Mouse (Mus musculus): ENCODE data around the gene Gm45717. TPM values are rescaled to one million over a fixed set of nuclear protein-coding genes. Genes with fewer than 3 reads are reported as not detected.
A peak's percentile ranks its signal among the peaks of the same experiment; 100 is the strongest.

The Gm45717 gene
- polyA plus RNA-seq, 1 experiment from 2014 or later, result not detected

DNA sequence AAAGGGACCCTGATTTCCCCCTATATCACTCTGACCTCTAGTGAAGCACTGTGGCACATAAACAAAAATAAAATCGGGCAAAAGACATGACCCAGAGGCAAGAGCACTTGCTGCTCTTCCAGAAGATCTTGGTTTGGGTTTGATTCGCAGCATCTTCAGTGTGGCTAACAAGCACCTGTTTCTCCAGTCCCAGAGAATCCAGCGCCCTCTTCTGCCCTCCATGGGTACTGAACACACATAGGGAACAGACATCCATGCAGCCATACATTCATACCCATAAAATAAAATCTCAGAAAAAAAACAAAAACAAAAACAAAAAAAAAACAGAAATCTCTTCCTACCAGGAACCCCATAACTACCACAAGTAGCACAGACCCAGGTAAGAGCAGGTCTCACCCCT lies 17.3 kb downstream of the Gm45717 start:
- no peak overlapping the region for H3K9ac ChIP-seq
- H3K27me3 ChIP-seq, result 0 out of 2 replicates have a peak, but pooled peaks cover 11% of the 10 kb centered on the region
- WGBS, result 32% methylated on average over 3 of the region's 3 CpGs
- no peak overlapping the region for H3K27ac ChIP-seq (replicated peaks)
- H3K4me2 ChIP-seq, result no peak overlapping the region
- H3K36me3 ChIP-seq, result no peaks in the 10 kb centered on the region
- H3K9me3 ChIP-seq, result no peaks in the 10 kb centered on the region
- no peak for ATAC-seq (ENCODE audit: low read depth)
- H3K4me1 ChIP-seq (replicated peaks), result peaks cover 30% of the 10 kb centered on the region
- H3K4me3 ChIP-seq, result no peak overlapping the region

DNA sequence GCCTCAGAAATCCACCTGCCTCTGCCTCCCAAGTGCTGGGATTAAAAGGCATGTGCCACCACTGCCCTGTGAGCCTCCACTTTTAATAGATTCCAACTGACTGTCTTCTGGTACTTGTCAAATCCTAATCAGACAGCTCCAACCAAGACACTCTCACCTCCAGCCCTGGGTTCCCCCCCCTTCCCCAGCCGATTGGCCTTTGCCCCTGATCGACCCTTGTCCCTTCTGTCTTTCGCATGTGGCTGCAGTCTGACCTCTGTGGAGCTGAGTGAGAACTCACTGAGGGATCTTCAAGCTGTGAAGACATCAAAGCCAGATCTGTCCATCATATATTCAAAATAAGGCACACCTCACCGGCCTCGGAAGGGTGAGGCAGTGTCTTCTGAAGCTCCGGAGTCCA lies 28.6 kb downstream of the Gm45717 start:
- no peak for ATAC-seq (ENCODE audit: low read depth)
- Histone ChIP-seq H3K4me3 (no peak overlapping the region), H3K9me3 (no peaks in the 10 kb centered on the region), H3K27me3 (peaks cover 40% of the 10 kb centered on the region), H3K4me1 (replicated peaks) (peaks cover 14% of the 10 kb centered on the region), H3K36me3 (no peaks in the 10 kb centered on the region), H3K27ac (replicated peaks) (no peak overlapping the region), H3K4me2 (no peak overlapping the region), H3K9ac (no peak overlapping the region)
- 90% methylated on average over 6 of the region's 6 CpGs for WGBS

DNA sequence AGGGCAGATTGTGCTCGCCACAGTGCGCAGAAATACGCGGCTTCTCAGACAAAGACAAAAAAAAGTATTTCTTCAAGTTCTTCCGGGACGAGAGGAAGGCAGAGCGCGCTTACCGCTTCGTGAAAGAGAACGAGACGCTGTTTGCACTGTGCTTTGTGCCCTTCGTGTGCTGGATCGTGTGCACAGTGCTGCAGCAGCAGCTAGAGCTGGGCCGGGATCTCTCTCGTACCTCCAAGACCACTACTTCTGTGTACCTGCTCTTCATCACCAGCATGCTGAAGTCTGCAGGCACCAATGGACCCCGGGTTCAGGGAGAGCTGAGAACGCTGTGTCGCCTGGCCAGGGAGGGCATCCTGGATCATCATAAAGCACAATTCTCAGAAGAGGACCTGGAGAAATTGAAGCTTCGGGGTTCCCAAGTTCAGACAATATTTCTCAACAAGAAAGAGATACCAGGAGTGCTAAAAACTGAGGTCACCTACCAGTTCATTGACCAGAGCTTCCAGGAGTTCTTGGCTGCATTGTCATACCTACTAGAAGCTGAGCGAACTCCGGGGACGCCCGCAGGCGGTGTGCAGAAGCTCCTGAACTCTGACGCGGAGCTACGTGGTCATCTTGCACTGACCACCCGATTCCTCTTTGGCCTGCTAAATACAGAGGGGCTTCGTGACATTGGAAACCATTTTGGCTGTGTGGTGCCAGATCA lies 32.5 kb downstream of the Gm45717 start:
- Histone ChIP-seq H3K4me1 (replicated peaks) (peaks cover 20% of the 10 kb centered on the region), H3K36me3 (no peaks in the 10 kb centered on the region), H3K27ac (replicated peaks) (no peak overlapping the region), H3K4me2 (peak overlapping the region; percentile 85), H3K4me3 (peak overlapping the region; percentile 43), H3K9me3 (no peaks in the 10 kb centered on the region), H3K27me3 (peaks cover 76% of the 10 kb centered on the region), H3K9ac (peak overlapping the region; percentile 58)
- WGBS, result 22% methylated on average over 30 of the region's 30 CpGs
- ATAC-seq (ENCODE audit: low read depth), result peak; percentile 40; the same call in 1 of the 2 replicates

DNA sequence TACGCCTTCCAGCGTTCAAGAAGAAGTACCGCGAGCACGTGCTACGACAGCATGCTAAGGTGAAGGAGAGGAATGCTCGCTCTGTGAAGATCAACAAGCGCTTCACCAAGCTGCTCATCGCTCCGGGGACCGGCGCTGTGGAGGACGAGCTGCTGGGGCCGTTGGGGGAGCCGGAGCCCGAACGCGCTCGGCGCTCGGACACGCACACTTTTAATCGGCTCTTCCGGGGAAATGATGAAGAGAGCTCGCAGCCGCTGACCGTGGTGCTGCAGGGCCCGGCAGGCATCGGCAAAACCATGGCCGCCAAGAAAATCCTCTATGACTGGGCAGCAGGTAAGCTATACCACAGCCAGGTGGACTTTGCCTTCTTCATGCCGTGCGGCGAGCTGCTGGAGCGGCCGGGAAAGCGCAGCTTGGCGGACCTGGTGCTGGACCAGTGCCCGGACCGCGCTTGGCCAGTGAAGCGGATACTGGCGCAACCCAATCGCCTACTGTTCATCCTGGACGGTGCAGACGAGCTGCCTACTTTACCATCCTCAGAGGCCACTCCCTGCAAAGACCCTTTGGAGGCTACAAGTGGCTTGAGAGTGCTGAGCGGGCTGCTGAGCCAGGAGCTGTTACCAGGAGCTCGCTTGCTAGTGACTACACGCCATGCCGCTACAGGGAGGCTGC lies 33.2 kb downstream of the Gm45717 start:
- Histone ChIP-seq H3K9me3 (no peaks in the 10 kb centered on the region), H3K36me3 (no peaks in the 10 kb centered on the region), H3K4me2 (peak overlapping the region; percentile 85), H3K9ac (peak overlapping the region; percentile 58), H3K4me3 (peak overlapping the region; percentile 43), H3K27ac (replicated peaks) (no peak overlapping the region), H3K27me3 (peaks cover 80% of the 10 kb centered on the region), H3K4me1 (replicated peaks) (peaks cover 20% of the 10 kb centered on the region)
- under 1% methylated on average over 49 of the region's 49 CpGs for WGBS
- ATAC-seq (ENCODE audit: low read depth), result peak; percentile 71; the same call in 1 of the 2 replicates

DNA sequence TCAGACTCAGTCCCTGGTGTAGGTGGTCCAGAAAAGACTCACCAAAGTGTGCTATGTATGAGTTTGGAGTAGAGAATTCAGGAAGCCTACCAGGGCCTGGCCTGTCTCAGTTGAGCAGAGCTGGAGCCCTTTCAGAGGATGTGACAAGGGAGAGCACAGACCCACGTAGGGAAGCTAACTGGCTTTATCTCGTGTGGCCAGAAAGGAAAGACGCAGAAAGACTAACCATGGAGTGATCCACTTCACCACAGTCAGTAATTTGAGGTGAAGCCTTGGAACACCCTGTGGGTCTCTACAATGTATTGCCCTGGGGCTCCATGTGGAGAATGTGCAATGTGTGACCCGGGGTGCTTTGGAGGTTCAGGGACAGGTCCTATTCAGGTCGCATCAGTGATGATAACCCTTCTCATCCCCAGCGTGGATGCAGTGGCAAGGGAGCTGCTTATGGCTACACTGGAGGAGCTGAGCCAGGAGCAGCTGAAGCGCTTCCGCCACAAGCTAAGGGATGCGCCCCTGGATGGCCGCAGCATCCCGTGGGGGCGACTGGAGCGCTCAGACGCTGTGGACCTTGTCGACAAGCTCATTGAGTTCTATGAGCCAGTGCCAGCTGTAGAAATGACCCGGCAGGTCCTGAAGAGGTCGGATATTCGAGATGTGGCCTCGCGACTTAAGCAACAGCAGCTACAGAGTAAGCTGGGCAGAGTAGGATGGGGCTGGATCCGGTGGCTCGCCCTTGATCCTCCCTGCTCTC lies 34.3 kb downstream of the Gm45717 start:
- no peaks in the 10 kb centered on the region for H3K36me3 ChIP-seq
- no peak overlapping the region for H3K9ac ChIP-seq
- peaks cover 80% of the 10 kb centered on the region for H3K27me3 ChIP-seq
- no peak for ATAC-seq (ENCODE audit: low read depth)
- H3K27ac ChIP-seq (replicated peaks), result no peak overlapping the region
- H3K4me3 ChIP-seq, result peak overlapping the region; percentile 43; the same call in 1 of the 2 replicates
- no peaks in the 10 kb centered on the region for H3K9me3 ChIP-seq
- H3K4me1 ChIP-seq (replicated peaks), result peaks cover 20% of the 10 kb centered on the region
- 30% methylated on average over 22 of the region's 22 CpGs for WGBS
- H3K4me2 ChIP-seq, result peak overlapping the region; percentile 85; the same call in 1 of the 2 replicates

DNA sequence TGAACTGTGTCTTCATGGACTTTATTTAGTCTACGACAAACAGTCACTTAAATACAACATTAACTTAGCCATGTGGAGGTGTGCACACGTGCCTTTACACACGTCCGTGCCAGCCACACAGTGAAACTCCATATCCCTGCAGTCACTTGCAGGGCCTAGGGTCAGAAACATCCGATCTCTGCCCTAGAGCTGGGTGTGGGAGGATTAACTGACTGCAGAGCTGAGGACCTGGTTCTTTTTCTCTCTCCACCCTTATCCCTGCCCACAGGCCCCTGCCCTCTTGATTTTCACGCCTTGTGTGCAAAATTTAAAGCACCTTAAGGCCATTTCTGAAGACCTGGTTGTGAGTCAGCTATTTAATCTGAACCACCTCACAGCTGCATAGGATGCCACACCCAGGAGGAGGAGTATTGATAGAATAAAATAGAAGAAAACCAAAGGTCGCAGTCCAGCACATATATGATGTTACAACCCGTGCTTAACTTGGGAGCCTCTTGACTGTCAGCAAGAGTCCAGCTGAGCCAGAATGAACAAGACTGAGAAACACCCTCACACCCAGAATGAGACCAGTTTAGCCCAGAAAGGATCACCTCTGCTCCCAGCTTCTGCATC lies 35.2 kb downstream of the Gm45717 start, which contains the start of gene Nlrp6:
Nlrp6 (plus strand) TSS at position 485 of the 612 bp plus-strand sequence.
- no peak for ATAC-seq (ENCODE audit: low read depth)
- Histone ChIP-seq H3K27ac (replicated peaks) (no peak within 1 kb of the TSS), H3K9me3 (no peaks in the 10 kb centered on the region), H3K9ac (no peak within 1 kb of the TSS), H3K27me3 (peaks cover 74% of the 10 kb centered on the region), H3K4me1 (replicated peaks) (peaks cover 20% of the 10 kb centered on the region), H3K4me2 (peak within 1 kb of the TSS; percentile 85; the same call in 1 of the 2 replicates), H3K36me3 (no peaks in the 10 kb centered on the region), H3K4me3 (no peak within 1 kb of the TSS)
- WGBS, result 85% methylated on average over 8 of the region's 8 CpGs

DNA sequence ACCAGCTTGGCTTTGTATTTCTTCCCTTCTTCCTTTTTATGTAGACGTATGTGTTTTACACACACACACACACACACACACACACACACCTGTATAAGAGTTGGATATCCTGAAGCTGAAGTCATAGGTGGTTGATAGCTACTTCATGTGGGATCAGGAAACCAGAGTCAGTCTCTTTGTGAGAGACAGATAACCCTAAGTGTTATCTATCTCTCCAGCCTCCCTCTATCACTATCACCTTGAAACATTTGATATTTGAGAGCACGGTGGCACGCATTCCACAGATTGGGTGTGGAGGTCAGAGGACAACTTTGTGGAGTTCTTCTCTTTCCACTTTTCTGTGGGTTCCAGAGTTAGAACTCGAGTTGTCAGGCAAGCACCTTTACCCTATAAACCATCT lies 35.8 kb downstream of the Gm45717 start:
- no peak overlapping the region for H3K4me3 ChIP-seq
- no peak overlapping the region for H3K4me2 ChIP-seq
- no peaks in the 10 kb centered on the region for H3K36me3 ChIP-seq
- no peaks in the 10 kb centered on the region for H3K9me3 ChIP-seq
- 78% methylated on average over 4 of the region's 4 CpGs for WGBS
- H3K9ac ChIP-seq, result no peak overlapping the region
- H3K27me3 ChIP-seq, result peaks cover 68% of the 10 kb centered on the region
- ATAC-seq (ENCODE audit: low read depth), result no peak
- peaks cover 20% of the 10 kb centered on the region for H3K4me1 ChIP-seq (replicated peaks)
- H3K27ac ChIP-seq (replicated peaks), result no peak overlapping the region

DNA sequence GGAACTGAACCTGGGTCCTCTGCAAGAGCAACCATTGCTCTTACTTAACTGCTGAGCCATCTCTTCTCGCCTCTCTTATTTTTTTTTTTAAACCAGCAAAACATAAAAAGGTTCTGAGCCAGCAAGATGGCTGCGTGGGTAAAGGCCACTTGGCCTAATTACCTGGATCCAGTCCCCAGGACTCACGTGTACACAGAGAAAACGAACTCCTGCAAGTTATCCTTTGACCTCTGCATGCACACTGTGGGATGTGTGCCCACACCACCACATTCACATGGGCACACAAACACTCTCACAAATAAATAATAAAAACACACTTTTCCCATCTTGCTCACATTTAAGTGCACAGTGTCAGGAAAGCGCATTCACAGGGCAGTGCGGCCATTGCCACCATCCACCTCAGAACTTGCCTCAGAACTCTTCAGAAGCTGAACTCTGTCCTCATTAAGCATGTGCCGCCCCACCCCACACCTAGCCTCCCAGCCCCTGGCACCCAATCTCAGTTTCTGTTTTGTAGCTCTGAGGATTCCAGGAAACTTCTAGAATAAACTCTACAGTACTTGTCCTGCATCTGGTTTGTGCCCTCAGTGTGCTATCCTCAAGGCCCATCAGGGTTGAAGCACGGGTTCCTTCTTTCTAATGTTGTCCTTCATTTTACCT lies 41.6 kb downstream of the Gm45717 start:
- H3K9me3 ChIP-seq, result no peaks in the 10 kb centered on the region
- no peak overlapping the region for H3K4me2 ChIP-seq
- H3K9ac ChIP-seq, result no peak overlapping the region
- ATAC-seq (ENCODE audit: low read depth), result no peak
- no peak overlapping the region for H3K27ac ChIP-seq (replicated peaks)
- no peaks in the 10 kb centered on the region; the same call in 1 of the 2 replicates for H3K4me1 ChIP-seq (replicated peaks)
- no peaks in the 10 kb centered on the region for H3K36me3 ChIP-seq
- WGBS, result 89% methylated on average over 8 of the region's 8 CpGs
- H3K4me3 ChIP-seq, result no peak overlapping the region
- peaks cover 16% of the 10 kb centered on the region for H3K27me3 ChIP-seq

DNA sequence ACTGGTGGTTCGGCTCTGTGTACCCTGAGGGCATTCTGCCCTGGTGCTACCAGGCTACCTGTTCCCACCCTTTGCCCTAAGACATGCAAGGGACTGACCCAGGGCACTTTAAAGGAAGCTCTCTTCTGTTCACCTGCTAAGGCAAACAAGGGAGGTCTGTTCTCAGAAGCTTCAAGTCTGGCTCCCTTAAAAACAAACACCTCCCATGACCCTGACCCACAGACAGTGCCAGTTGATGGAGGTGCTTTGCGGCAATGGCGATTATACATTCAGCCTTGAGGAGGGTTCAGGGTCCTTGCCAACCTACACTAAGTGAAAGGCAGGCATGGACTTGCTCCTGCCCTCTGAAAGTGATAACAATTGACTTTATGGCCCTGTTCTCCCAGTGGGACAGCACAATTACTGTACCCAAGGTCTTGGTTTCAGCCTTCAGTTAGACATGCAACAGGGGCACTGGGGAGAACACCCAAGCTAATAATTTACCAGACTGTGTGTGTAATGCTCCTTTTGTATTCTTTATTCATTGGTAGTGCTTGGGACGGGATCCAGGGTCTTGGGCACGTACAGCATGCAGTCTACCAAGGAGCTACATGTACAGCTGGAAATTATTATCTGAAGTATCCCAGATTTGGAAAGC lies 42.8 kb downstream of the Gm45717 start:
- Histone ChIP-seq H3K4me3 (no peak overlapping the region), H3K4me1 (replicated peaks) (peaks cover 5% of the 10 kb centered on the region), H3K9me3 (no peaks in the 10 kb centered on the region), H3K4me2 (no peak overlapping the region), H3K27me3 (peaks cover 8% of the 10 kb centered on the region), H3K36me3 (no peaks in the 10 kb centered on the region), H3K9ac (no peak overlapping the region), H3K27ac (replicated peaks) (no peak overlapping the region)
- WGBS, result 52% methylated on average over 5 of the region's 5 CpGs
- no peak for ATAC-seq (ENCODE audit: low read depth)

DNA sequence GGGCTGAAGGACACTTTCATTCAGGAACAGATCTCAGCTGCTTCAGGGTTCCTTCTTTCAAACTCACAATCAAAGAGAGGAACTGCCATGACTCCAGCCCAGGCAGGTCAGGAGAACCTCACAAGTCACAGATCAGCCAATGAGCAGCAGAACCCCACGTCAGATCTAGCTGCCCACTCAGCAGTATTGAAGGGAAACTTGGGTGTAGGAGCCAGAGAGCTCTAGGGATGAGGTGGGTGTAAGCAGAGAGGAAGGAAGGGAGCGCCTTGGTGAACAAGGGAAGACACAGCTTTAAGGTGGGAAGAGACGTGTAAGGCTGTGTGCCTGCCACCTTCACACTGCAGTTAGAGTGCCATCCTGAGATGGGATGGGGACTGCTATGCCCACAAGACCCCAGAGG lies 43.4 kb downstream of the Gm45717 start:
- ATAC-seq (ENCODE audit: low read depth), result no peak
- no peaks in the 10 kb centered on the region for H3K36me3 ChIP-seq
- no peak overlapping the region for H3K4me3 ChIP-seq
- WGBS, result 77% methylated on average over 3 of the region's 3 CpGs
- no peak overlapping the region for H3K9ac ChIP-seq
- no peaks in the 10 kb centered on the region for H3K9me3 ChIP-seq
- H3K27me3 ChIP-seq, result peaks cover 6% of the 10 kb centered on the region; the same call in 1 of the 2 replicates
- peaks cover 5% of the 10 kb centered on the region for H3K4me1 ChIP-seq (replicated peaks)
- H3K27ac ChIP-seq (replicated peaks), result no peak overlapping the region
- no peak overlapping the region for H3K4me2 ChIP-seq

DNA sequence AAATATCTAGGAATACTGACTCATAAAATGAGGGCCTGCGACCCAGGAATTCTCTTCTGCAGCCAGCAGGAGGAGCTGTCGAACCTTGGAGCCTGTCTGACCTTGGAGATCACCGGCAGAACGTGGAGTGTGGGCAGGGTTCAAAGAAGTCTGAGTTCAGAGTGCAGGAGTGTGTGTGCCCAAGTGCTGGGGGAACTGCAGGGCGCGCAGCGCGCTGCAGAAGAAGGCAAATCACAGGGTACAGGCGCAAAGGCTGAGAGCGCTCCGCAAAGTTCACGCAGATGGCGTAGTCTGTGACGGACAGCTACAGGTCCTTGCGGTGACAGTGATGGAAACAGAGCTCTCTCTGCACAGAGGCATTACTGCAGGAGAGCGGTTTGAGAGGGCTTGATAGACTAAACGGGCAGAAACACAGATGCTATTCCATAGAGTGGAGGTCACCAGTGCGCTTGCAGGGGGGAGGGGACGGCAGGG lies 47.1 kb downstream of the Gm45717 start:
- H3K4me2 ChIP-seq, result peak overlapping the region; percentile 72

More for the DNA sequence above, 47.1 kb downstream of the Gm45717 start:
- ATAC-seq (ENCODE audit: low read depth), result peak; percentile 60
- H3K27ac ChIP-seq (replicated peaks), result no peak overlapping the region
- H3K27me3 ChIP-seq, result peaks cover 1% of the 10 kb centered on the region; the same call in 1 of the 2 replicates
- peak overlapping the region; percentile 56 for H3K9ac ChIP-seq
- no peaks in the 10 kb centered on the region for H3K36me3 ChIP-seq
- H3K4me1 ChIP-seq (replicated peaks), result peaks cover 5% of the 10 kb centered on the region
- peak overlapping the region; percentile 36 for H3K4me3 ChIP-seq
- 2% methylated on average over 19 of the region's 19 CpGs for WGBS
- H3K9me3 ChIP-seq, result no peaks in the 10 kb centered on the region

All from neural tube, embryonic 13.5 days (tissue).